Mouse (Mus musculus): Measurements from ENCODE around the gene Mgat4e. TPM values are rescaled to one million over a fixed set of nuclear protein-coding genes. Genes with fewer than 3 reads are reported as not detected.

Gene Mgat4e
- polyA plus RNA-seq (2015; fragmentation: Nextera tagmentation; extraction: Ambion mirVana) = not detected in 2 replicates

GRCm38 (mm10) chr1:134549632-134550132 lies at the start of gene Mgat4e:
Gene Mgat4e (minus strand): TSS chr1:134549682.

DNA sequence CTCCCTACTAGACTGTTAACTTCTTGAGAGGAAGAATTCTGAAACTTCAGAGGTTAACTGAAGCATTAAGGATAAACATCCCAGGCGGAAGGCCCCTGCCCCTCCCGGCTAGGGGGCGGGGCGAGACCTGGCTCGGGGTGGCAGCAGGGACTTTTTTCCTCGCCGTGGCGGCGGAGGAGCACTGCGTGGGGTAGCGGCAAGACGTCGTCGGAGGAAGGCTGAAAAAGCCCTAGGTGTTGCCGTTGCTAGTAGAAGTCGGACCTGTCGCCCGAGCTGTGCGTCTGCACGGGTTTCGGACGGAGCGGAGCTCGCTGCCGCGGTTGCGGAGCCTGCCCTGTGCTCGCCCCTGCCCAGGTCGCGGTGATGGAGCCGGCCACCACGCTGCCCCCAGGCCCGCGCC lies 10.5 kb upstream of the Mgat4e start, which contains the start of gene Kdm5b:
Gene Kdm5b (plus strand): TSS at position 196 of the 400 bp plus-strand sequence.

DNA sequence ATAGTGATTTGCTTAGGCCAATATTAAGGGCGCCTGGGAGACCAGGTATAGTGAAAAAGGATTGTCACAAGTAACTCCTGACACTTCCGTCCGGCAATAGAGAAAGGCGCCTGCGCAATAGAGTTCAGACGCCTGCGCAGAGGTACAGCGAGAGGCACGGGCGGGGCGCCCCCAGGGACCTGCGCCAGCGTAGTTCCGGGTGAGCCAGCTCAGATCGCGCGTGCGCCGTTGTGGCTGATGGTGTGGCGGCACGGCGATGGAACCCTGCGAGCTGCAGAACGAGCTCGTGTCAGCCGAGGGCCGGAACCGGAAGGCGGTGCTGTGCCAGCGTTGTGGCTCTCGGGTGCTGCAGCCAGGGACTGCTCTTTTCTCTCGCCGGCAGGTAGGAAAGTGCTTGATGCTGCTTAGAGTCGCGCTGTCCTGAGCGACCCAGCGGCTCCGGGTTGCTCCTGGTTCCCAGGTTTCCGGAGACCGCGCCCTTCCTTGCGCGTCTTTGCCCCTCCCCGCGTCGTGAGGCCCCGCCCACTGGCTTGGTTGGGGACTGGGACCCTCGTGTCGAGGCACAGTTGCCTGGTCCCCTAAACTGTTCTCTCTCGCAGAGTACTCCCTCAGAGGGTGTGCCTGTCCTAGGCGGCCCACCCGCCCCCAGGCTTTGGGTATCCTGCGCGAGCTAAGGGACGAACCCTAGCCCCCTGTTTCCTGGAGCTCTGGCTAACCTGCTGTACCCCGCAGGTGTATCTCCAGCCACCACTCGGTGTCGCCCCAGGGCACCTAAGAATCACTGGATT lies 54.9 kb downstream of the Mgat4e start, which contains the start of gene Rabif:
Gene Rabif (plus strand): TSS at position 221 of the 788 bp plus-strand sequence.

Other genes starting within 250 kb of the Mgat4e start
- 0.91 and 2.3 TPM in 2 replicates for gene Ppfia4, start 216.8 kb downstream of the Mgat4e start, polyA plus RNA-seq (2015; fragmentation: Nextera tagmentation; extraction: Ambion mirVana)
- gene Tmem183a, start 187.7 kb downstream of the Mgat4e start, polyA plus RNA-seq (2015; fragmentation: Nextera tagmentation; extraction: Ambion mirVana) = 33.5 and 36.1 TPM in 2 replicates
- not detected in 2 replicates for gene 4933406M09Rik, start 163.7 kb downstream of the Mgat4e start, polyA plus RNA-seq (2015; fragmentation: Nextera tagmentation; extraction: Ambion mirVana)
- 18.1 and 27.8 TPM in 2 replicates for gene Cyb5r1, start 144.1 kb downstream of the Mgat4e start, polyA plus RNA-seq (2015; fragmentation: Nextera tagmentation; extraction: Ambion mirVana)
- gene Adipor1, start 134.3 kb downstream of the Mgat4e start, polyA plus RNA-seq (2015; fragmentation: Nextera tagmentation; extraction: Ambion mirVana) = 94.9 and 131 TPM in 2 replicates
- gene Klhl12, start 94.2 kb downstream of the Mgat4e start, polyA plus RNA-seq (2015; fragmentation: Nextera tagmentation; extraction: Ambion mirVana) = 11.7 and 17.8 TPM in 2 replicates
- gene Rabif, start 55.0 kb downstream of the Mgat4e start, polyA plus RNA-seq (2015; fragmentation: Nextera tagmentation; extraction: Ambion mirVana) = 28.2 and 39.4 TPM in 2 replicates
- gene Kdm5b, start 10.5 kb upstream of the Mgat4e start, polyA plus RNA-seq (2015; fragmentation: Nextera tagmentation; extraction: Ambion mirVana) = 27.8 and 31.7 TPM in 2 replicates
- gene Syt2, start 97.0 kb upstream of the Mgat4e start, polyA plus RNA-seq (2015; fragmentation: Nextera tagmentation; extraction: Ambion mirVana) = 0.62 and 1.2 TPM in 2 replicates

Measured in adrenal gland, postnatal 0 days (tissue).